Mouse (Mus musculus): ENCODE results near the gene Folh1. TPM values are rescaled to one million over a fixed set of nuclear protein-coding genes. Genes with fewer than 3 reads are reported as not detected.
"Not testable (repeated sequence)": the region's sequence is repeated elsewhere in the genome, so short reads cannot be mapped to it uniquely, and the experiment has no call there.

Folh1 gene
- total RNA-seq (2021) = under 1 TPM; 0.11 to 0.21 TPM

- DNase-seq (ENCODE audit: low spot score) = no peak
Observed at GRCm38 (mm10) chr7:86775617-86776325, at the start of gene Folh1. Gene Folh1 (minus strand): TSS chr7:86775943.

DNA sequence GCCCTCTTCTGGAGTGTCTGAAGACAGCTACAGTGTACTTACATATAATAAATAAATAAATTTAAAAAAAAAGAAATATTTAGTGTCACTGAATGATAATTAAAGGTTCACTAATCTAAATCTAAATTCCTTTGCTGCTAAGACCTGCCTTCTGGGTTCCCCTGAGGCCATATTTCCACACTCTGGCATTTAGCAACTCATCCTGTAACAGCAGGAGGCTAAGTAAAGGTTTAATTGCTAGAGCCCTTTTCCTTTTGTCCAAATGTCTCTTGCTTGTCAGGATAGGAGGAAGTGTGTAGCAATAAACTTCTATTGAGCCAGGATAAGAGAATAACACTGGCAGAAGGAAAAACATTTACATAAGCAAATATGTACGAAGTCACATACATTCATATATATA, 40.7 kb upstream of the Folh1 start:
- intact Hi-C loops (cut with DNase I) = no loop called here

More at GRCm38 (mm10) chr7:86775617-86776325, at the start of gene Folh1:
- intact Hi-C loops (cut with DNase I) = no loop called here

DNA sequence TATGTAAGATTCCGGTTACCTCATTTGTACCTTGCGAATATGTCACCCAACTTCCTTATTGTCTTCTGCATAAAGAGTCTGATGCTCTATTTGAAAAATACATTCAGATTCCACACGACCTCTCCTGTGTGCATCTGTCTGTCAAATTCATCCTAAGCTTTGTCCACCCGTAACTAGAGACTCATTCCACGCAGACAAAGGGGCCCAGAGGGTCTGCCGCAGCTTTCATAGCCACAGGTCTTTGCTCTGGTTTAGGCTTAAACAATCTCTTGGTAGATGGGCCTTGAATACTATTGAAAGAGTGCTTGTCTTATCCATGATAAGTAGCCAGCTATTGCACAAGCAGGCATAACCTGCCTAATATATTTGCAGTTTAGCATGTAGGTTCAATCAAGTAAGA, 40.0 kb upstream of the Folh1 start:
- DNase-seq (ENCODE audit: low spot score); intact Hi-C loops (cut with DNase I): not testable (repeated sequence)

More for the DNA sequence above, 40.7 kb upstream of the Folh1 start:
- DNase-seq (ENCODE audit: low spot score) = no peak

GRCm38 (mm10) chr7:86815241-86815640, 39.5 kb upstream of the Folh1 start:
- intact Hi-C loops (cut with DNase I) = not testable (repeated sequence)

DNA sequence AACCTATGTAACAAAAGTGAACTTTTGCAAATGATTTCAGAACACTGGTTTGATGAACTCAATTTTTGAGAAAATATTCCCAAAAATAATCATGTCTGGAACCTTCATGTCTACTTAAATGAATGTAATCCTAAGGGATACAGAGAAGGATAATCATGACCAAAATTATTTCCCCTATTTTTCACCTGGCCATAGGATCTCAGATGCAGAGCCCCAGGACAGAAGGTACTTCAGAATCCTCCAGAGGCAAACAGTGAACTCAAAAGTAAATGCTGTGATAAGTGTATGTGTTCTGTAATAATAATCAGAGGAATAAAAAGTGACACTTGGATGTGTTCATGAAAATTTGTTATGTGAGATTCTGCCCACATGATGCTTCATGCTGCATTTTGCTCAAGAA, 19.0 kb upstream of the Folh1 start, which contains the start of gene Vmn2r77:
Gene Vmn2r77 (plus strand): TSS at position 301 of the 400 bp plus-strand sequence.
- intact Hi-C loops (cut with DNase I) = no loop called here
- no peak for DNase-seq (ENCODE audit: low spot score)

More at GRCm38 (mm10) chr7:86815241-86815640, 39.5 kb upstream of the Folh1 start:
- DNase-seq (ENCODE audit: low spot score) = not testable (repeated sequence)

- intact Hi-C loops (cut with DNase I) = no loop called here
- no peak for DNase-seq (ENCODE audit: low spot score)
Observed at GRCm38 (mm10) chr7:86771621-86772020, 4.1 kb downstream of the Folh1 start.

- DNase-seq (ENCODE audit: low spot score) = no peak
- intact Hi-C loops (cut with DNase I) = no loop called here
Observed at GRCm38 (mm10) chr7:86764628-86765027, 11.1 kb downstream of the Folh1 start.

GRCm38 (mm10) chr7:86760751-86761150, 15.0 kb downstream of the Folh1 start:
- no peak for DNase-seq (ENCODE audit: low spot score)
- intact Hi-C loops (cut with DNase I) = no loop called here

DNA sequence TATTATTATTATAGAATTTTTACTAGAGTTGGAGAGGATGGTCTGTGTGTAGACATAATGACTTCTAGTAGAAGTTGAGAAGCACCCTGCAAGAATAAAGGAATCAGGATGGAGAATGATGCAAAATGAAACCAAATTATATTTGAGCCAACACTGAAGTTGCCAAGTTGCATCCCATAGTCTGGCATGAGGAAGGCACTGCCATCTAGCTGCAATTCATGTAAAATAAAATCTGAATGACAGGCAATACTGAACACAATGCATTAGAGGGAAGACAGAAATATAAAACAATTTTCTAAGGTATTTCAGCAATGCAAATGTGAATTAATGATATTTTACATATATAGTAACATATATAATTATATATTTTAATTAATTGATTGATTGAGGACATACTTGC, 50.7 kb downstream of the Folh1 start:
- no peak for DNase-seq (ENCODE audit: low spot score)
- intact Hi-C loops (cut with DNase I) = no loop called here

GRCm38 (mm10) chr7:86688030-86688429, 87.7 kb downstream of the Folh1 start, which contains the start of gene Olfr292:
Gene Olfr292 (plus strand): TSS chr7:86688330.
- intact Hi-C loops (cut with DNase I) = no loop called here

More at GRCm38 (mm10) chr7:86688030-86688429, 87.7 kb downstream of the Folh1 start, which contains the start of gene Olfr292:
- DNase-seq (ENCODE audit: low spot score) = no peak

Other genes starting within 250 kb of the Folh1 start
- not detected for gene Olfr295, start 192.1 kb downstream of the Folh1 start, total RNA-seq (2021)
- not detected for gene Olfr294, start 159.3 kb downstream of the Folh1 start, total RNA-seq (2021)
- gene Olfr293, start 126.9 kb downstream of the Folh1 start, total RNA-seq (2021) = not detected
- gene Olfr292, start 87.6 kb downstream of the Folh1 start, total RNA-seq (2021) = not detected
- not detected for gene Vmn2r77, start 19.1 kb upstream of the Folh1 start, total RNA-seq (2021)
- gene Vmn2r78, start 139.2 kb upstream of the Folh1 start, total RNA-seq (2021) = not detected
- not detected for gene Vmn2r79, start 220.2 kb upstream of the Folh1 start, total RNA-seq (2021)